Mouse (Mus musculus) embryo, embryonic 11 days (tissue): Measurements from ENCODE around the gene Gpr171.
"Not testable (repeated sequence)": the region's sequence is repeated elsewhere in the genome, so short reads cannot be mapped to it uniquely, and the experiment has no call there.

Experiments used
- DNase-seq: peaks from one replicate; pipeline ENCODE4 v3.0.0-alpha.2; 2015

Gene Gpr171

GRCm38 (mm10) chr3:59113291-59113690 is 11.7 kb upstream of the Gpr171 start:
- not testable (repeated sequence) for DNase-seq

- no peak for DNase-seq
These were observed 10.3 kb upstream of the Gpr171 start for GRCm38 (mm10) chr3:59111944-59112343.

- not testable (repeated sequence) for DNase-seq
These were observed 8.2 kb upstream of the Gpr171 start for GRCm38 (mm10) chr3:59109834-59110233.

GRCm38 (mm10) chr3:59107439-59107838 is 5.8 kb upstream of the Gpr171 start:
- no peak for DNase-seq

GRCm38 (mm10) chr3:59104462-59104861 is 2.8 kb upstream of the Gpr171 start:
- DNase-seq, result no peak

GRCm38 (mm10) chr3:59102146-59102545 is 525 bp upstream of the Gpr171 start:
- DNase-seq, result no peak

GRCm38 (mm10) chr3:59098540-59098939 is 3.1 kb downstream of the Gpr171 start:
- no peak for DNase-seq

GRCm38 (mm10) chr3:59097421-59097820 is 4.2 kb downstream of the Gpr171 start:
- DNase-seq, result no peak

- no peak for DNase-seq
These were observed 8.9 kb downstream of the Gpr171 start for GRCm38 (mm10) chr3:59092702-59093101.

- peak; percentile 31 for DNase-seq
These were observed 20.7 kb downstream of the Gpr171 start for GRCm38 (mm10) chr3:59080919-59081318.

- peak; percentile 29 for DNase-seq
These were observed 21.2 kb downstream of the Gpr171 start for GRCm38 (mm10) chr3:59080293-59080916.

GRCm38 (mm10) chr3:59079327-59079726 is 22.3 kb downstream of the Gpr171 start:
- DNase-seq, result peak; percentile 86

- no peak for DNase-seq
These were observed 23.0 kb downstream of the Gpr171 start for GRCm38 (mm10) chr3:59078585-59078984.

- DNase-seq, result no peak
These were observed 24.3 kb downstream of the Gpr171 start for GRCm38 (mm10) chr3:59077278-59077677.

GRCm38 (mm10) chr3:59069071-59069470 is 32.5 kb downstream of the Gpr171 start:
- not testable (repeated sequence) for DNase-seq

GRCm38 (mm10) chr3:59066558-59067294 is 34.9 kb downstream of the Gpr171 start:
- no peak for DNase-seq

GRCm38 (mm10) chr3:59065937-59066336 is 35.7 kb downstream of the Gpr171 start:
- DNase-seq, result no peak

- no peak for DNase-seq
These were observed 38.2 kb downstream of the Gpr171 start for GRCm38 (mm10) chr3:59063431-59063830.

GRCm38 (mm10) chr3:59062141-59062540 is 39.5 kb downstream of the Gpr171 start:
- DNase-seq, result no peak

- no peak for DNase-seq
These were observed 41.5 kb downstream of the Gpr171 start for GRCm38 (mm10) chr3:59060131-59060530.

GRCm38 (mm10) chr3:59059022-59059541 is 42.5 kb downstream of the Gpr171 start:
- peak; percentile 89 for DNase-seq

- DNase-seq, result no peak
These were observed 46.6 kb downstream of the Gpr171 start for GRCm38 (mm10) chr3:59054834-59055535.
